22 mouse cellular contexts compared by ENCODE assay signal in genomic region chr16:87044773-87045561, GRCm38 (mm10).
DNase-seq lines count a peak whose midpoint lies in the region; ATAC-seq and TF ChIP-seq lines count a peak whose summit lies in the region.
"Had no signal": no experiment of that assay in that cellular context is flagged by ENCODE, and none has a peak within 500 bp of the region (broad histone marks: within the 10 kb centered on the region; RNA-seq: fewer than 3 reads in every experiment).

No protein-coding gene starts in this region.

- no peaks in the 10 kb centered on the region for H3K27me3 ChIP-seq in midbrain, embryonic 11.5 days (ENCODE audit: control insufficient read depth, insufficient read depth, low read length)
- no peaks in the 10 kb centered on the region for H3K27me3 ChIP-seq in midbrain, embryonic 10.5 days (ENCODE audit: low read depth, poor library complexity, severe bottlenecking)
- H3K27me3 ChIP-seq in CH12.LX (replicated peaks), result no peaks in the 10 kb centered on the region
- H3K27me3 ChIP-seq: embryonic facial prominence, embryonic 12.5 days; embryonic facial prominence, embryonic 15.5 days; forebrain, embryonic 15.5 days; hindbrain, embryonic 12.5 days; hindbrain, embryonic 15.5 days had no signal

- no peak overlapping the region for H3K9ac ChIP-seq in midbrain, embryonic 11.5 days (ENCODE audit: low read length)
- no peak overlapping the region for H3K9ac ChIP-seq in CH12.LX (ENCODE audit: insufficient read depth, low read depth)
- H3K9ac ChIP-seq: embryonic facial prominence, embryonic 12.5 days; embryonic facial prominence, embryonic 15.5 days; forebrain, embryonic 15.5 days; hindbrain, embryonic 12.5 days; hindbrain, embryonic 15.5 days had no signal

- TF ChIP-seq RAD21 in CH12.LX (IDR thresholded peaks at IDR 0.05; ENCODE audit: low read depth, low read length), result no peak

- no peaks in the 10 kb centered on the region for H3K9me3 ChIP-seq in midbrain, embryonic 11.5 days (ENCODE audit: control insufficient read depth, low read length)
- no peaks in the 10 kb centered on the region for H3K9me3 ChIP-seq in midbrain, embryonic 10.5 days (replicated peaks)
- no peaks in the 10 kb centered on the region for H3K9me3 ChIP-seq in CH12.LX (replicated peaks; ENCODE audit: low read length)
- H3K9me3 ChIP-seq: embryonic facial prominence, embryonic 12.5 days; embryonic facial prominence, embryonic 15.5 days; forebrain, embryonic 10.5 days; forebrain, embryonic 15.5 days; hindbrain, embryonic 12.5 days; hindbrain, embryonic 15.5 days had no signal

- 47% methylated on average over 5 of the region's 5 CpGs for WGBS in midbrain, embryonic 11.5 days
- 63% methylated on average over 5 of the region's 5 CpGs for WGBS in midbrain, embryonic 10.5 days

- H3K79me2 ChIP-seq in CH12.LX (replicated peaks; ENCODE audit: control insufficient read depth, extremely low read depth, insufficient read depth, poor library complexity, severe bottlenecking), result no peaks in the 10 kb centered on the region

- peak; percentile 69 for TF ChIP-seq EP300 in CH12.LX (IDR thresholded peaks at IDR 0.05; ENCODE audit: low read length)

- TF ChIP-seq CTCF in CH12.LX (conservative IDR thresholded peaks at IDR 0.05 in 1 of 2, IDR thresholded peaks at IDR 0.05 in 1 of 2; ENCODE audit: low read depth in 2 of 2, low read length in 2 of 2), result no peak
- no peak for TF ChIP-seq CTCF in brain, embryonic 14.5 days (IDR thresholded peaks at IDR 0.05; ENCODE audit: borderline replicate concordance, extremely low read depth, insufficient read depth, insufficient read length)

- no peak for DNase-seq in midbrain, embryonic 11.5 days (ENCODE audit: low spot score, missing footprints)
- DNase-seq in midbrain, embryonic 10.5 days (ENCODE audit: low spot score), result no peak
- DNase-seq in CH12.LX (ENCODE audit: extremely low read depth), result peak; percentile 22
- DNase-seq in brain, embryonic 14.5 days (ENCODE audit: low read depth), result peak; percentile 31
- DNase-seq in retina, postnatal 1 day, result peak; percentile 37
- DNase-seq in cerebellum, adult 8-10 months, result no peak
- DNase-seq: adrenal gland, adult 8-10 months; adrenal gland, postnatal 25 days; cerebellum, adult 18-20 months; cerebellum, adult 9-11 months; cerebellum, postnatal 25 days; gastrocnemius, adult 2 months; gastrocnemius, postnatal 14 days had no signal

- dilution Hi-C loops in CH12.LX (cut with MboI; ENCODE audit: extremely low pct_ligation_motif_present, extremely low pct_unique_long_range_greater_than_20kb, low sequenced_read_pairs), result no loop called here

- H3K4me1 ChIP-seq in midbrain, embryonic 11.5 days (ENCODE audit: control insufficient read depth, insufficient read depth, low read length), result no peaks in the 10 kb centered on the region
- no peaks in the 10 kb centered on the region for H3K4me1 ChIP-seq in midbrain, embryonic 10.5 days
- peaks cover 0 to 22% of the 10 kb centered on the region in 2 experiments; a peak in 2 of 4 replicates for H3K4me1 ChIP-seq in CH12.LX (ENCODE audit: control insufficient read depth in 1 of 2, insufficient read depth in 2 of 2)
- H3K4me1 ChIP-seq: embryonic facial prominence, embryonic 12.5 days; embryonic facial prominence, embryonic 15.5 days; forebrain, embryonic 15.5 days; hindbrain, embryonic 12.5 days; hindbrain, embryonic 15.5 days had no signal

- in situ Hi-C loops in CH12.LX (cut with MboI; ENCODE audit: low pct_ligation_motif_present, low pct_unique_long_range_greater_than_20kb, low sequenced_read_pairs), result no loop called here

- TF ChIP-seq POLR2A in CH12.LX (IDR thresholded peaks at IDR 0.05; ENCODE audit: low read depth, low read length), result no peak
- no peak for TF ChIP-seq POLR2A in brain, embryonic 14.5 days (IDR thresholded peaks at IDR 0.05; ENCODE audit: borderline replicate concordance, extremely low read depth, insufficient read depth, insufficient read length, poor library complexity, severe bottlenecking)

- no peak overlapping the region for H3K4me2 ChIP-seq in midbrain, embryonic 11.5 days
- no peak overlapping the region for H3K4me2 ChIP-seq in CH12.LX (ENCODE audit: insufficient read depth, low read depth, poor library complexity, severe bottlenecking)
- H3K4me2 ChIP-seq: embryonic facial prominence, embryonic 12.5 days; embryonic facial prominence, embryonic 15.5 days; forebrain, embryonic 15.5 days; heart, embryonic 11.5 days; hindbrain, embryonic 12.5 days; hindbrain, embryonic 15.5 days had no signal

- H3K27ac ChIP-seq in midbrain, embryonic 11.5 days (ENCODE audit: low read depth, low read length), result no peak overlapping the region
- H3K27ac ChIP-seq in midbrain, embryonic 10.5 days (replicated peaks), result no peak overlapping the region
- H3K27ac ChIP-seq in CH12.LX (ENCODE audit: insufficient read depth, low read depth), result no peak overlapping the region
- H3K27ac ChIP-seq: embryonic facial prominence, embryonic 12.5 days; embryonic facial prominence, embryonic 15.5 days; forebrain, embryonic 10.5 days; forebrain, embryonic 15.5 days; gastrocnemius, adult 2 months; hindbrain, embryonic 12.5 days; hindbrain, embryonic 15.5 days had no signal

- ATAC-seq in midbrain, embryonic 11.5 days (ENCODE audit: low FRiP score), result 0 out of 2 replicates have a peak, but pooled peaks have one; percentile 52
- ATAC-seq: activated CD4-positive, CD25-positive, alpha-beta regulatory T cell, adult 4 months; CD4-positive, CD25-positive, alpha-beta regulatory T cell, adult 4 months; forebrain, embryonic 15.5 days had no signal

- H3K36me3 ChIP-seq in midbrain, embryonic 11.5 days (ENCODE audit: control insufficient read depth, insufficient read depth, low read length), result no peaks in the 10 kb centered on the region
- no peaks in the 10 kb centered on the region for H3K36me3 ChIP-seq in midbrain, embryonic 10.5 days
- no peaks in the 10 kb centered on the region for H3K36me3 ChIP-seq in CH12.LX (replicated peaks in 1 of 2; ENCODE audit: control insufficient read depth in 1 of 2, insufficient read depth in 1 of 2, low read length in 1 of 2)
- H3K36me3 ChIP-seq: embryonic facial prominence, embryonic 12.5 days; embryonic facial prominence, embryonic 15.5 days; forebrain, embryonic 10.5 days; forebrain, embryonic 15.5 days; hindbrain, embryonic 12.5 days; hindbrain, embryonic 15.5 days had no signal

- H3K4me3 ChIP-seq in midbrain, embryonic 11.5 days (ENCODE audit: low read depth, low read length), result no peak overlapping the region
- no peak overlapping the region for H3K4me3 ChIP-seq in midbrain, embryonic 10.5 days
- H3K4me3 ChIP-seq in CH12.LX (replicated peaks in 1 of 3; ENCODE audit: low read depth in 2 of 3, low read length in 2 of 3, poor library complexity in 1 of 3), result no peak overlapping the region
- H3K4me3 ChIP-seq: embryonic facial prominence, embryonic 12.5 days; embryonic facial prominence, embryonic 15.5 days; forebrain, embryonic 10.5 days; forebrain, embryonic 15.5 days; gastrocnemius, adult 2 months; hindbrain, embryonic 12.5 days; hindbrain, embryonic 15.5 days had no signal

TF ChIP-seq in CH12.LX, 34 proteins besides CTCF, POLR2A, EP300 and RAD21:
- TF ChIP-seq UBTF (IDR thresholded peaks at IDR 0.05; ENCODE audit: low read depth, low read length), result no peak
- no peak for TF ChIP-seq PAX5 (IDR thresholded peaks at IDR 0.05; ENCODE audit: low read length)
- no peak for TF ChIP-seq POLR2AphosphoS2 (IDR thresholded peaks at IDR 0.05; ENCODE audit: low read depth, low read length)
- no peak for TF ChIP-seq KAT2A (IDR thresholded peaks at IDR 0.05; ENCODE audit: insufficient replicate concordance, low read length)
- TF ChIP-seq HCFC1 (IDR thresholded peaks at IDR 0.05; ENCODE audit: low read depth, low read length), result no peak
- TF ChIP-seq BHLHE40 (IDR thresholded peaks at IDR 0.05; ENCODE audit: low read depth, low read length), result 0 out of 2 replicates have a peak, but pooled peaks have one; percentile 30
- TF ChIP-seq MEF2A (IDR thresholded peaks at IDR 0.05; ENCODE audit: borderline replicate concordance, low read depth, low read length), result peak; percentile 88
- TF ChIP-seq RCOR1 (conservative IDR thresholded peaks at IDR 0.05; ENCODE audit: low read depth, low read length), result 0 out of 2 replicates have a peak, but pooled peaks have one; percentile 36
- peak; percentile 15; the same call in 1 of the 2 replicates for TF ChIP-seq ZNF384 (IDR thresholded peaks at IDR 0.05; ENCODE audit: low read depth, low read length)
- TF ChIP-seq JUN (IDR thresholded peaks at IDR 0.05; ENCODE audit: insufficient read depth, low read depth, low read length), result peak; percentile 36; the same call in 1 of the 2 replicates
- no peak for TF ChIP-seq GABPA (IDR thresholded peaks at IDR 0.05; ENCODE audit: insufficient replicate concordance, low read depth, low read length)
- no peak for TF ChIP-seq USF2 (conservative IDR thresholded peaks at IDR 0.05; ENCODE audit: low read depth, low read length)
- peak; percentile 81 for TF ChIP-seq ETS1 (conservative IDR thresholded peaks at IDR 0.05; ENCODE audit: low read depth, low read length)
- TF ChIP-seq ZMIZ1 (IDR thresholded peaks at IDR 0.05; ENCODE audit: low read depth, low read length), result no peak
- TF ChIP-seq NRF1 (IDR thresholded peaks at IDR 0.05; ENCODE audit: low read depth, low read length), result no peak
- TF ChIP-seq ZC3H11A (IDR thresholded peaks at IDR 0.05; ENCODE audit: low read depth, low read length), result no peak
- peak; percentile 79 for TF ChIP-seq IRF4 (IDR thresholded peaks at IDR 0.05; ENCODE audit: low read depth, low read length)
- TF ChIP-seq USF1 (IDR thresholded peaks at IDR 0.05; ENCODE audit: low read depth, low read length), result no peak
- TF ChIP-seq MAFK (IDR thresholded peaks at IDR 0.05; ENCODE audit: insufficient replicate concordance, low read length), result no peak
- TF ChIP-seq JUND (conservative IDR thresholded peaks at IDR 0.05; ENCODE audit: low read depth, low read length), result peak; percentile 64
- no peak for TF ChIP-seq SIN3A (IDR thresholded peaks at IDR 0.05; ENCODE audit: low read length)
- TF ChIP-seq ZKSCAN1 (IDR thresholded peaks at IDR 0.05; ENCODE audit: borderline replicate concordance, low read depth, low read length), result no peak
- TF ChIP-seq SMC3 (IDR thresholded peaks at IDR 0.05; ENCODE audit: low read depth, low read length), result no peak
- TF ChIP-seq MXI1 (IDR thresholded peaks at IDR 0.05; ENCODE audit: low read depth, low read length), result no peak
- 0 out of 2 replicates have a peak, but pooled peaks have one; percentile 13 for TF ChIP-seq MYC (IDR thresholded peaks at IDR 0.05; ENCODE audit: low read depth, low read length)
- TF ChIP-seq ELF1 (IDR thresholded peaks at IDR 0.05; ENCODE audit: low read depth, low read length), result no peak
- peak; percentile 70 for TF ChIP-seq TCF12 (IDR thresholded peaks at IDR 0.05; ENCODE audit: low read depth, low read length)
- TF ChIP-seq MAZ (IDR thresholded peaks at IDR 0.05; ENCODE audit: low read depth, low read length), result no peak
- 0 out of 2 replicates have a peak, but pooled peaks have one; percentile 13 for TF ChIP-seq CHD2 (IDR thresholded peaks at IDR 0.05; ENCODE audit: low read length)

Comparison
In these comparisons a context has a peak if more than half of its experiments do, and no peak if none do; other contexts are left out.
1. DNase-seq: peak in CH12.LX (single experiment), brain, embryonic 14.5 days (single experiment) and retina, postnatal 1 day (single experiment); none in midbrain, embryonic 11.5 days (single experiment), midbrain, embryonic 10.5 days (single experiment) and cerebellum, adult 8-10 months (single experiment).